Mouse (Mus musculus): Measurements from ENCODE around the gene Ssna1.

Ssna1 gene

DNA sequence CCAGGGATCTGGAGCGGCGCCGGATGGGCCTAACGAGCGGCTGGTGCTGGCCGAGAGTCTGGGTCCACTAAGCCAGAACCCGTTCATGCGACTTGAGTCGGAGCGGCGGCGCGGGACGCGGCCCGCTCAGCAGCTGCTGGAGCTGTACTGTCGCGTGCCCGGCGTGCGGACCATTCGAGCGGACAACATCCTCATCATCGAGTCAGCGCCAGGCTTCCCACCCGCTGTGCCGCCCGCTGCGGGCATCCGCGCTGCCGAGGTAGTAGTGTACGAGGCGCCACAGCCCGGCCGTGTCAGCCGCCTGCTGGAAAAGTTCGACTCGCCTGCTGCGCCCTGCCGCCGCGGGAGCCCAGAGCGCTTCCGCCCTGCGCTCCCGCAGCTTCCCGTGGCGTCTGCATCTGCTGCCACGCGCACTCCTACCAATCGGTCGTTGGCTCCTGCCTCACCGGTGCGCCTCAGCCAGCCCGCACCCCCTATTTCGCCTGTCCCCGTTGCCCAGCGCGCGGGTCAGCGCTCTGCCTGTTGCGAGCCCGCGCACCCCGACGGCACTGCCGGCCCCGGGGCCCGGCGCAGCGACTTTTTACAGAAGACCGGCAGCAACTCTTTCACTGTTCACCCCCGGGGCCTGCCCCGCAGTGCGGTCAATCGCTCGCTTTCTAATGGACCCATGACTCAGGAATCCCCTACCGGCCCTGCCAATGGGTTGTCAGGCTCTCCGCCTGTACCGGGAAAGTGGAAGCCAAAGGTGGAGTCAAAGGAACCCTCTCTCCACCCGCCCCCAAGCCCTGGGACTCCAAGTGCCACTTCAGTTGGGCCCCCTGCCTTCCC, 9.2 kb downstream of the Ssna1 start:
- in situ Hi-C loops (cut with MboI, MseI) = loop anchor here (25.0 kb wide), 1 partner anchor 876 kb away; no protein-coding TSS in a partner anchor

DNA sequence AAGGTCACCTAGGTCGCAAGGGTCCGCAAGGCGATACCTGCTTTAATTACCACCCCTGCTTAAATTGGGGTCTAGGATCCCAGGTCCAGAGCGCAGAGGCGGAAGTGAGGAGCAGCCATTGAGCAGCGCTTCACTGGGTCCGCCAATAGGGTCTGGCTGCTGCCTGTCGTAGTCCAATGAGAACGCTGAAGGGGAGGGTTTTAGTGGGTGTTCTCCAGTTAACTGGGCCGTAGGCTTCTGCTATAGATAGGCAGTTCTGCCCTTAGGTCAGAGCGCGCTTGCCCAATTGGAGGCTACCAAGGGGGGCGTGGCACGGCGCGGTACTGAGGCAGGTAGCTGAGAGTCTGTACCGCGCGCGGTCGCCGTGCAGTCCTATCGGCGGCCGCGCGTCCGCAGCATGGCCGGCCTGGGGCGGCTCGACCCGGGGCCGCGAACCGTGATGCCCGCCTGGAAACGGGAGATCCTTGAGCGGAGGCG, 9.9 kb downstream of the Ssna1 start, which contains the start of gene Tprn:
Gene Tprn (plus strand): TSS at position 328 of the 477 bp plus-strand sequence.
- in situ Hi-C loops (cut with MboI, MseI) = loop anchor here (25.0 kb wide), 1 partner anchor 875 kb away; no protein-coding TSS in a partner anchor

- in situ Hi-C loops (cut with MboI, MseI) = loop anchor here (25.0 kb wide), 1 partner anchor 875 kb away; no protein-coding TSS in a partner anchor
These were observed 10.4 kb downstream of the Ssna1 start for GRCm38 (mm10) chr2:25261870-25262269.

- in situ Hi-C loops (cut with MboI, MseI) = loop anchor here (25.0 kb wide), 1 partner anchor 872 kb away; no protein-coding TSS in a partner anchor
These were observed 13.4 kb downstream of the Ssna1 start for GRCm38 (mm10) chr2:25258887-25259286.

- in situ Hi-C loops (cut with MboI, MseI) = loop anchor here (25.0 kb wide), 1 partner anchor 870 kb away; no protein-coding TSS in a partner anchor
These were observed 15.0 kb downstream of the Ssna1 start for GRCm38 (mm10) chr2:25257250-25257649.

GRCm38 (mm10) chr2:25256443-25257109, 15.7 kb downstream of the Ssna1 start:
- in situ Hi-C loops (cut with MboI, MseI) = loop anchor here (25.0 kb wide), 1 partner anchor 869 kb away; no protein-coding TSS in a partner anchor

- in situ Hi-C loops (cut with MboI, MseI) = loop anchor here (25.0 kb wide), 1 partner anchor 868 kb away; no protein-coding TSS in a partner anchor
These were observed 16.9 kb downstream of the Ssna1 start, which contains the start of gene Tmem203 for GRCm38 (mm10) chr2:25255284-25255779. Tmem203 (plus strand) TSS chr2:25255439.

DNA sequence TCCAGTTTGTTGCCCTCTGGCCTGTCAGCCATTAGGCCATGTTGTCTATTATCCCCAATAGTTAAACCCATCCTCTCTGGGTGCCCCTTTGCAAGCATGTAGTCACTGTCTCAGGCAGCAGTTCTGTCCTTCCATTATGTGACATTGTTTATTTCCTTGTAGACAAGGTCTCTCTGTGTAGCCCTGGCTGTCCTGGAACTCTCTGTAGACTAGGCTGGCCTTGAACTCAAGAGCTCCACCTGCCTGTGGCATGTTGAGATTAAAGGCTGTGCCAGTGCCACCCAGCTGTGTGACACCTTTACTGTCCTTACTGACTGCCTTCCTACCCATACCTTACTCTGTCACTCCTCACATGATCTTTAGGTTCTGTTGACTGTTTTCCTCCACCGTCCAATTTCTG, 19.9 kb downstream of the Ssna1 start:
- in situ Hi-C loops (cut with MboI, MseI) = loop anchor here (25.0 kb wide), 1 partner anchor 865 kb away; no protein-coding TSS in a partner anchor

- in situ Hi-C loops (cut with MboI, MseI) = no loop called here
These were observed 25.8 kb downstream of the Ssna1 start, which contains the start of gene AL732309.1 for GRCm38 (mm10) chr2:25246183-25247072. AL732309.1 (minus strand) TSS chr2:25246863.

- in situ Hi-C loops (cut with MboI, MseI) = no loop called here
These were observed 28.1 kb downstream of the Ssna1 start for GRCm38 (mm10) chr2:25244144-25244543.

DNA sequence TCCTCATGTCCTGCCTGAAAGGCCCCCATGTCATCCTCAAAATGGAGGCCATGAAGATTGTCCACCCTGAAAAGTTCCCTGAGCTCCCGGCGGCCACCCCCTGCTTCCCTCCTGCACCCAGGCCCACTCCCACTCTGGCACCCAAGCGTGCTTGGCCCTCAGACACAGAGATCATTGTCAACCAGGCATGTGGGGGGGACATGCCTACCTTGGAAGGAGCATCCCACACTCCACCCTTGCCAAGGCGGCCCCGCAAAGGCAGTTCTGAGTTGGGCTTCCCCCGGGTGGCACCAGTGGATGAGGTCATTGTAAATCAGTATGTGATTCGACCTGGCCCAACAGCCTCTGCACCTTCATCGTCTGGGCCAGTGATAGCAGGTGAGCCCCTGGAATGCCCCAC, 28.9 kb downstream of the Ssna1 start:
- in situ Hi-C loops (cut with MboI, MseI) = no loop called here

DNA sequence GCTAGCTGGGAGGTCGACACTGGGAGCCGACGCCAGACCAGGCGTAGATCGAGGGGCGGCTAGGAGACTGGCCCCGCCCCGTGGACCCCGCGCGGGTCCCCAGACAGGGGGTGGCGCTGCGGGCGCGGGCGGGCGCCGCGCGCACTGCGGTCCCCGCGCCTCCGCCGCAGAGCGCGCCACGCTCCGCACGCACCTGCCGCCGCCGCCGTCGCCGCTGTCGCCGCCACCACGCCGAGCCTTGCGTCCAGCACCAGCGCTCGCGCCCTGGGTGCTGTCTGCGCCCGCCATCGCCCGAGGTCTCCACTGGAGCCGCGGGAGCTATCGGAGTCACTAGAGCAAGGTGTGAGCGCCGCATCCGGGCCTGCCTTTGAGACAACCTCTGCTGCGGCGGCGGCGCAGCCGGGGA, 30.1 kb downstream of the Ssna1 start, which contains the start of the genes Rnf208 and Cysrt1:
Gene Rnf208 (plus strand): TSS at position 155 of the 406 bp plus-strand sequence.
Gene Cysrt1 (minus strand): TSS at position 352 of the 406 bp plus-strand sequence.
- in situ Hi-C loops (cut with MboI, MseI) = no loop called here

GRCm38 (mm10) chr2:25241438-25241775, 30.8 kb downstream of the Ssna1 start:
- in situ Hi-C loops (cut with MboI, MseI) = no loop called here

- in situ Hi-C loops (cut with MboI, MseI) = no loop called here
These were observed 31.4 kb downstream of the Ssna1 start for GRCm38 (mm10) chr2:25240723-25241437.

DNA sequence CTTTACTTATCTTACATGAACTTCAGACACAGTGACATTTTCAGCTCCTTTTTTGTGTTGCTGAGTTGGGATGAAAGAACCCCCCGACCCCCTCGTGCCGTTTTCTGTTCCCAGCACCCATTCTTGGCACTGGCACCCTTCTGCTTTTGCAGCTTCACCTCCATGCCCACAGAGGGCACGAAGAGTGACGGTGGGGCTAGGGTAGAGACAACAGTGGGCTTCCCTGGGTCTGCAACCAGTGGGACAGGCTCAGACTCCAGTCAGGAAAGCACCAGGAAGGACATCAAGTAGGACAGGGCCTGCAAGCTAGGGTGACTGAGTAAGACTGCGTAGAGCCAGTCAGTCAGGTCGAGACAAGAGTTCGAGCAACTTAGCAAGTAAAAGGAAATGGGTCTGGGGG, 31.9 kb downstream of the Ssna1 start:
- in situ Hi-C loops (cut with MboI, MseI) = no loop called here

GRCm38 (mm10) chr2:25239766-25240165, 32.5 kb downstream of the Ssna1 start:
- in situ Hi-C loops (cut with MboI, MseI) = no loop called here

DNA sequence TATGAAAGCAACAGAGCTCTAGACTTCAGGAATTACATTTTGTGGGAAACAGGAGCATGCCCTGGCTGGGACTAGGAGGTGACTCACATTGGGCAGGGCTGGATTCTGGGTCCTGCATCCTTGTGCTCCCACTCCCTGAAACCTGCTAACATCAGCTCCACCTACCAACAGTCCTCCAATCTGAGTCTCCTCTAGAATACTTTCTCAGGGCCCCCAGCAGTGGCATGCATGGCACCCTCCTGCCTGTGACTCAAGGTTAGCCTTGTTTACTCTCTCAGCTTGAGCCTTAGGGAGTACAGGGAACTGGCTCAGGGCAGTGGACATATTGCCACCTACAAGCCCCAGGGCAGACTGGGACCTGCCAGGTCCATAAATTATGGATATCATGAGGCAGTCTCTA, 34.1 kb downstream of the Ssna1 start:
- in situ Hi-C loops (cut with MboI, MseI) = no loop called here

DNA sequence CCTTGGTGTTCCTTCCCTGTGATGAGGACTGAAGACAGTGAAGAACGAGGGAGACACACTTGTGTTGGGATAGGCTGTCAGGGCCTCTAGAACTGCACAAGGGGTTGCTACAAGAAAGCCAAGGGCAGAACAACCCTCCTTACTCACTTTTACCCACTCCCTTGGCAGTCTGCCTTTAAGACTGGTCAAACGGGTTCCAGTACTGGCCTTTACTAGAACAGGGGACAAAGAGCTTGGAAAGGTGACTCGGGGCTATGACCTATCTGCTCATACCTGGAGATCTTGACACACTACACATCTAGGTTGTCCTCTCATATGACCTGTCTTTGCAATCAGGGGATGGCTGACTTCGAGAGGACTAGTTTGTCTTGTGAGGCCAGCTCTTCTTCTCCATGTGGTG, 34.7 kb downstream of the Ssna1 start:
- in situ Hi-C loops (cut with MboI, MseI) = no loop called here

DNA sequence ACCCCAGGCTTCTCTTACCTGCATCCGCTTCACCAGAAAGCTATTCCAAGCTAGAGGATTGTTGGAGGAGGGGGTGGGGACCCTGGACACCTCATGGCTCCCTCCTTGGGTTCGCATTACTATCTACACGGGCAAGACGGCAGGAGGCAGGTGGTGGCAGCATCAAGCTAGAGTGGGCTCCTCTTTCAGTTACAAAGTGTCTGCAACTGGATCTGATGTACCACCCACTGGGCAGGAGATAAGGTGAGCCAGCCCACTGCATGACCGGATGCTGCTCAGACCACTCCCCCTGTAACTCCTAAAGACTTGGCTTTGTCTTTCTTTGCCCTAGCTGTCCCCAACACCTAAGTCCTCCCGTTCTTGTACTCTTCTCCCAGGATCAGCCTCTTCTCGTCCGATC, 35.6 kb downstream of the Ssna1 start, which contains the start of gene Rnf224:
Gene Rnf224 (minus strand): TSS at position 174 of the 400 bp plus-strand sequence.
- in situ Hi-C loops (cut with MboI, MseI) = no loop called here
